Mouse (Mus musculus): Measurements from ENCODE around the gene Cmtm3. TPM values are rescaled to one million over a fixed set of nuclear protein-coding genes. Genes with fewer than 3 reads are reported as not detected.

Cmtm3 gene
- 187 and 269 TPM in 2 replicates for polyA plus RNA-seq (2012; rRNA removed; ENCODE audit: low replicate concordance)

GRCm38 (mm10) chr8:104339229-104339982, at the start of gene Cmtm3:
Gene Cmtm3 (plus strand): TSS chr8:104339410.

GRCm38 (mm10) chr8:104293081-104293480, 46.1 kb upstream of the Cmtm3 start, which contains the start of gene Cmtm2a:
Gene Cmtm2a (minus strand): TSS chr8:104293181.

GRCm38 (mm10) chr8:104309441-104310155, 29.6 kb upstream of the Cmtm3 start, which contains the start of the genes Gm45711 and Cmtm1:
Gene Gm45711 (minus strand): TSS chr8:104310081.
Gene Cmtm1 (minus strand): TSS chr8:104310145.

GRCm38 (mm10) chr8:104321267-104321666, 17.9 kb upstream of the Cmtm3 start, which contains the start of gene Gm11020:
Gene Gm11020 (plus strand): TSS chr8:104321567.

GRCm38 (mm10) chr8:104321930-104322329, 17.3 kb upstream of the Cmtm3 start, which contains the start of gene Cmtm2b:
Gene Cmtm2b (plus strand): TSS chr8:104322230.

GRCm38 (mm10) chr8:104395703-104396357, 56.6 kb downstream of the Cmtm3 start, which contains the start of gene Cmtm4:
Gene Cmtm4 (minus strand): TSS chr8:104395807.

Other genes starting within 250 kb of the Cmtm3 start
- 99.8 and 107 TPM in 2 replicates for gene Cdh5, start 237.8 kb upstream of the Cmtm3 start, polyA plus RNA-seq (2012; rRNA removed; ENCODE audit: low replicate concordance)
- gene Bean1, start 169.0 kb upstream of the Cmtm3 start, polyA plus RNA-seq (2012; rRNA removed; ENCODE audit: low replicate concordance): 1.7 and 1.8 TPM in 2 replicates
- gene Tk2, start 90.9 kb upstream of the Cmtm3 start, polyA plus RNA-seq (2012; rRNA removed; ENCODE audit: low replicate concordance): 32.8 and 33.2 TPM in 2 replicates
- 6.5 and 12.9 TPM in 2 replicates for gene Cklf, start 88.5 kb upstream of the Cmtm3 start, polyA plus RNA-seq (2012; rRNA removed; ENCODE audit: low replicate concordance)
- gene Cmtm2a, start 46.2 kb upstream of the Cmtm3 start, polyA plus RNA-seq (2012; rRNA removed; ENCODE audit: low replicate concordance): not detected in 2 replicates
- not detected in 2 replicates for gene Gm45711, start 29.3 kb upstream of the Cmtm3 start, polyA plus RNA-seq (2012; rRNA removed; ENCODE audit: low replicate concordance)
- gene Cmtm1, start 29.3 kb upstream of the Cmtm3 start, polyA plus RNA-seq (2012; rRNA removed; ENCODE audit: low replicate concordance): not detected in 2 replicates
- gene Gm11020, start 17.8 kb upstream of the Cmtm3 start, polyA plus RNA-seq (2012; rRNA removed; ENCODE audit: low replicate concordance): not detected in 2 replicates
- 0.23 TPM in 1 of 2 replicates, not detected in the other for gene Cmtm2b, start 17.2 kb upstream of the Cmtm3 start, polyA plus RNA-seq (2012; rRNA removed; ENCODE audit: low replicate concordance)
- gene Cmtm4, start 56.4 kb downstream of the Cmtm3 start, polyA plus RNA-seq (2012; rRNA removed; ENCODE audit: low replicate concordance): 8.6 and 12.2 TPM in 2 replicates
- gene Dync1li2, start 103.6 kb downstream of the Cmtm3 start, polyA plus RNA-seq (2012; rRNA removed; ENCODE audit: low replicate concordance): 8.6 and 20.6 TPM in 2 replicates
- gene Terb1, start 170.5 kb downstream of the Cmtm3 start, polyA plus RNA-seq (2012; rRNA removed; ENCODE audit: low replicate concordance): 0.09 and 0.16 TPM in 2 replicates
- 5.0 and 16.3 TPM in 2 replicates for gene Nae1, start 195.2 kb downstream of the Cmtm3 start, polyA plus RNA-seq (2012; rRNA removed; ENCODE audit: low replicate concordance)
- gene Car7, start 195.3 kb downstream of the Cmtm3 start, polyA plus RNA-seq (2012; rRNA removed; ENCODE audit: low replicate concordance): 5.7 and 6.5 TPM in 2 replicates